ENCODE assay signal across 13 mouse cellular contexts in the genomic region with DNA sequence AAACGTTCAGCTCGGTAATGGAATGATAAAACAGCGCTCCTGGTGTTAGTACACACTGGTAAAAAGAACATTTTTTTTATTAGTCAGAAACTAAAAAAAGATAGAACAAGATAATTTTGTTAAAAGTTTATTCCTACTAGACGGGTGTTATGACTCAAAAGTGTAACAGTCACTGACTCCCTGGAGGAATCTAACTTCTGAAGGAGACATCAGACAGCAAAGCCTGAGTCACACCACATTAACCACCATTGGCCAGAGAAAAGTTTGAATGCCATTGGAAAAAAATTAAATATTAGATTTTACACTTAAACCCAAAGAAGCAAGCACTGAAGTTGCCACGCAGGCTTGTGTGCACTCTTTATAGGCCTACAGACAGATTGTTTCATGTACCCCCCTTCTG.
"Had no signal": no experiment of that assay in that cellular context is flagged by ENCODE, and none has a peak within 500 bp of the region (broad histone marks: within the 10 kb centered on the region; RNA-seq: fewer than 3 reads in every experiment).

No protein-coding gene starts in this region.

- ATAC-seq: liver, embryonic 12.5 days; midbrain, embryonic 13.5 days had no signal

- H3K27me3 ChIP-seq: limb, embryonic 15.5 days; liver, embryonic 12.5 days; midbrain, embryonic 13.5 days; neural tube, embryonic 12.5 days had no signal

- H3K4me2 ChIP-seq: limb, embryonic 15.5 days; liver, embryonic 12.5 days; lung, embryonic 14.5 days; midbrain, embryonic 13.5 days; neural tube, embryonic 12.5 days had no signal

- H3K4me3 ChIP-seq: limb, embryonic 15.5 days; liver, embryonic 12.5 days; midbrain, embryonic 13.5 days; neural tube, embryonic 12.5 days had no signal

- H3K4me1 ChIP-seq: limb, embryonic 15.5 days; liver, embryonic 12.5 days had no signal

- H3K36me3 ChIP-seq: limb, embryonic 15.5 days; liver, embryonic 12.5 days; midbrain, embryonic 13.5 days; neural tube, embryonic 12.5 days had no signal

- H3K9ac ChIP-seq: limb, embryonic 15.5 days; liver, embryonic 12.5 days; lung, embryonic 14.5 days; midbrain, embryonic 13.5 days; neural tube, embryonic 12.5 days had no signal

- H3K9me3 ChIP-seq: limb, embryonic 15.5 days; liver, embryonic 12.5 days; midbrain, embryonic 13.5 days; neural tube, embryonic 12.5 days had no signal

- H3K27ac ChIP-seq: limb, embryonic 15.5 days; liver, embryonic 12.5 days; macrophage; midbrain, embryonic 13.5 days; neural tube, embryonic 12.5 days had no signal

- DNase-seq: kidney, adult 11 months; kidney, adult 9 months; kidney, postnatal 10 days; kidney, postnatal 4 days; lung, embryonic 14.5 days; lung, postnatal 10 days; right cerebral cortex, postnatal 14 days; thymus, postnatal 36 days had no signal
